Mouse (Mus musculus): ENCODE data around the gene Mtmr12.

The Mtmr12 gene

DNA sequence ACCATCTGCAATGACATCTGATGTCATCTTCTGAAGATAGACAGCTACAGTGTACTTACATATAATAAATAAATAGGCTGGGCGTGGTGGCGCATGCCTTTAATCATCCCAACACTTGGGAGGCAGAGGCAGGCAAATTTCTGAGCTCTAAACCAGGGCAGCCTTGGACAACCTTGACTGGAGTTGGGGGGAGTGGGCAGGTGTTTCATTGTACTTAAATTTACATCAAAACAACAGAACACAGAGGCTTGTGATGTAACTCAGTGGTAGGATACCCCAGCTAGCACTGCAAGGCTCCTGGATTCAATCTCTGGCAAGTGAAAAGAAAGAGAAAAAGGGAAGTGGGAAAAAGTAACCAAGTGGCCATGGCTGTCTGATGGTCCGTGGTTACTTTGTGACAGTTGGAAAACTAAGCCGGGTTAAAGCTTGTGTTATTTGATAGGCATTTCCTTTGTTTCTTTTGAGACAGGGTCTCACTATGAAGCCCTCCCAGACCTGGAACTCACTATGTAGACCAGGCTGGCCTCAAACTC, 70.3 kb downstream of the Mtmr12 start:
- DNase-seq (ENCODE audit: low spot score) = no peak

GRCm38 (mm10) chr15:12279816-12280215, 75.0 kb downstream of the Mtmr12 start:
- DNase-seq (ENCODE audit: low spot score) = no peak

DNA sequence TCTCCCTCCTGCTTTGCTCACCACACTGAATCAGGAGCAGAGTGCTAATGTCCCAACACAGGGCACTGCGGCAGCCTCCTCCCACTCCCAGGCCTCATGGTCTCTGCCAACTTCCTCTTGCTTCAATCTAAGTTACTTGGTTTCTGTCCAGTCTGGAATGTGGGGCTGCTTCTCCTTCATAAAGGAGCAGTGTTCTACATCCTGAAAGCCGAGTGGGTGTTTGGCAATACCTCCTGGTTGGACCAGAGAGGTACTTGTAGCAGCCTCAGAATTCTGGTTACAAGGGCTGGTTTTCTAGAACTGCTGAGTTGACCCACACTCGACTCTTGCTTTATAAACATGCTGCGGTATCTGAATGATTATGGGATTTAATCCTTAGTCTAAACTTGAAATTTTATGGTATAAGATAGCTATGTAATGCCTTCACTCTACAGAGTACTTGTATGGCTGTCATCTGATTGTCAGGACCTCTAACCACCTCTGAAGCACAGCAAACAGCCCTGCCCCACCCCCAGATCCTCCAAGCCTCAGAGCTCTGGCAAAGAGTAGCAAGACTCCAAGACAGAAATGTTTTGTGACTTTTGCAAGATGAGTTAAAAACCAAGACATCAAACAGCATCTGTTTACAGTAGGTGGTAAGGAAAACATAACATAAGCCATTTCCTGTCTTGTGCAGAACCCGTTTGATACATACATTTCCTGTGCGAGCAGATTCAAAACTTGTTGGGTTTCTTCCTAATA, 80.1 kb downstream of the Mtmr12 start:
- DNase-seq (ENCODE audit: low spot score) = no peak

DNA sequence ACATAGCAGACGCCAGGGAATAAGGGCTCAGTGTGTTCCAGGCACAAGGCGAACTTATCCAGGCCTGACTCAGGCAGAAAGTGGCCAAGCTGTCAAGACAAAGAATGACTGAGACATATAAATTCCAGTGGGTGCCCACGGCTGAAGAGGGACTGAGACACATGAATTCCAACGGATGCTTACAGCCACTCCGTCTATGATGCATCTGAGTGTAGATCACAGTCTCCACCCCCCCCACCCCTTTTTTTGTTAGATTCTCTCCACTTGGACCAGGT, 80.6 kb downstream of the Mtmr12 start:
- DNase-seq (ENCODE audit: low spot score) = no peak

DNA sequence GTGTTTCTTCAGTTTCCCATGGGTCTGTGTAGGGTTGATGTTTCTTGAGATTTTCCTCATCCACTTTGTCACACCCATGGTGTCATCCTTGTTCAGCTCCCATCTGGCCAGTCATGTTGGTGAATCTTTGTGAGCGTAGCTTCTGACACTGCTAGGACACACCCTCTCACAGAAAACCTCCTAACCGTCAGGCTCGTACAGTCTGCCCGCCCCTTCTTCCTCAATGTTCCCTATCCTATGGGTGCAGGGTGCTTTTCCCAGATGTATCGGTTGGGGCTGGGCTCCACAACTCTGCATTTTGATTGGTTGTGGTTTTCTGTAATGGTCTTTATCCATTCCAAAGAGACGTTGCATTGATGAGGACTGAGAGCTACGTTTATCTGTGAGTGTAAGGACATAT, 85.5 kb downstream of the Mtmr12 start:
- no peak for DNase-seq (ENCODE audit: low spot score)

DNA sequence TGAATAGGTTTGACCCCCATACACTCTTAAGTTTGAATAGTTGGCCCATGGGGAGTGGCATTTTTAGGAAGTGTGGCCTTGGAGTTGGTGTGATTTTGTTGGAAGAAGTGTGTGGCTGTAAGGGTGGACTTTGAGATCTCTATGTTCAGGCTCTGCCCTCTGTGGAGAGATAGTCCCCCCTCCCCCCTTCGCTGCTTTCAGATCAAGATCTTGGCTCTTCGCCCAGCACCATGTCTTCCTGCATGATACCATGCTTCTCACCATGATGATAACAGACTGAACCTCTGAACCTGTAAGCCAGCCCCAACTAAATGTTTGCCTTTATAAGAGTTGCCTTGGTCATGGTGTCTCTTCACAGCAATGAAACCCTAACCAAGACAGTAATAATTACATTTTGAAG, 86.9 kb downstream of the Mtmr12 start:
- DNase-seq (ENCODE audit: low spot score) = no peak

GRCm38 (mm10) chr15:12296228-12296627, 91.4 kb downstream of the Mtmr12 start:
- no peak for DNase-seq (ENCODE audit: low spot score)

- no peak for DNase-seq (ENCODE audit: low spot score)
Measured at GRCm38 (mm10) chr15:12298231-12298737, 93.5 kb downstream of the Mtmr12 start.

GRCm38 (mm10) chr15:12301771-12302170, 96.9 kb downstream of the Mtmr12 start:
- DNase-seq (ENCODE audit: low spot score) = no peak

GRCm38 (mm10) chr15:12306188-12307071, 101.6 kb downstream of the Mtmr12 start:
- DNase-seq (ENCODE audit: low spot score) = no peak

- no peak for DNase-seq (ENCODE audit: low spot score)
Measured at GRCm38 (mm10) chr15:12307114-12307513, 102.3 kb downstream of the Mtmr12 start.

DNA sequence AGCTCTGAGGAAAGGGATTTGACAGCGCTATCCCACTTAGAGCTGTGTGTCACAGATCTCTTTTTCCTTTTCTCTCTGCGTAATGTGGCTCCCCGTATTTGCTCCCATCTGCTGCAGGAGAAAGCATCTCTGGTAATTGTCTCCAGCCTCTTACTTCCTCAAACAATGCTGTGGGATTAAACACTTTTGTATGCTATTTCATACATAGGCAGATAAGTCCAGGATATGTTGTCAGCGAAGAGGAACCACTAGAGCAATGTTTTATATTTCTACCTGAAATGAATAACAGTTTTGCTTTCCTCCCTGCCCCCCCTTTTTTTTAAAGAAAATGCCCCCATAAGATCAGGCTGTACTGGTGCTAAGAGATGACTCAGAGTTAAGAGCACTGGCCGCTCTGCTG, 103.7 kb downstream of the Mtmr12 start:
- no peak for DNase-seq (ENCODE audit: low spot score)

DNA sequence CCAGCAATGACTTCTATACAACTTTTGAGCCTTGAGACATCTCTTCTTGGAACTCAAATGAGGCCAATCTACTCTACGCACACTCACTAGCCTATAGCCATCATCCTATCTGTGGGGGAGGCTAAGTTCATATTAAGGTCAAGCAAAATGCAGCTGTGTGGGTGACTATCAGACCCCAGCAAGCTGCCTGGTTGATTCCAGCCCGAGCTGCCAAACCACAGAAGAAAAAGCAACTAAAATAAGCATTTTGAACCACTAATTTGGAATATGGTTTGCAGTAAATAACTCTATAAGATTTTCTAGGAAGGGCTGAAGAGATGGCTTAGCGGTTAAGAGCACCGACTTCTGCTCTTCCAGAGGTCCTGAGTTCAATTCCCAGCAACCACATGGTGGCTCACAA, 105.8 kb downstream of the Mtmr12 start:
- DNase-seq (ENCODE audit: low spot score) = no peak

GRCm38 (mm10) chr15:12311465-12311864, 106.6 kb downstream of the Mtmr12 start:
- DNase-seq (ENCODE audit: low spot score) = no peak

DNA sequence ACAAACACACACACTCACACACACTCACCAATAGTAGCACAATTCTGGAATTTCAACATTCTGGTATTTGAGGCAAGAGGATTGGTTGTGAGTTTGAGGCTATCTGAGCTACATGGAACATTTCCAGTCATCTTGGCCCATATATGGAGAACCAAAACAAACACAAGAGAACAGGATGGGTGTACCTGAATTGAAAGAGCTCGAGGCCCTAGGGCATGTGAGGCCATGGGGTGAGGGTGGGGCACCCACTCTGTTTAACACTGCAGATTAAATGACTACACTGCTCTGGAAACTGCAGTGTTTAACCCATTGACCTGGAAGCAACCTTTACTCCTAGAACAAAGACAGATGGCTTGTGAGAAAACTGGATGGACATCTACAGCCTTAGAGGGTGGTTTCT, 108.4 kb downstream of the Mtmr12 start:
- DNase-seq (ENCODE audit: low spot score) = no peak

DNA sequence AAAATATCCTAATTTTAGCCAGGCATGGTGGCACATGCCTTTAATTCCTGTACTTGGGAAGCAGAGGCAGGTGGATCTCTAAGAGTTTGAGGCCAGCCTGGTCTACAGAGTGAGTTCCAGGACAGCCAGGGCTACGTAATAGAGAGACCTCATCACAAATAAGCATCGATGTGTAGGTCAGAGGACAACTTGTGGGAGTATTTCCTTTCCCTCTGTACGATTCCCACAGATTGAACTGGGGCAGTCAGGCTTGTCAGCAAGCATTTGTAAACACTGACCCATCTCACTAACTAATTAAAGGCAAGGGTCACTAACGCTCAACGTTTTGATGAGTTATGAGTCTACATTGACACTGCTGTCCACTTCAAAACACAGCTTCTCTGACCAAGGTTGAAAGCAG, 109.8 kb downstream of the Mtmr12 start:
- no peak for DNase-seq (ENCODE audit: low spot score)

- no peak for DNase-seq (ENCODE audit: low spot score)
Measured at GRCm38 (mm10) chr15:12315996-12316395, 111.2 kb downstream of the Mtmr12 start.

DNA sequence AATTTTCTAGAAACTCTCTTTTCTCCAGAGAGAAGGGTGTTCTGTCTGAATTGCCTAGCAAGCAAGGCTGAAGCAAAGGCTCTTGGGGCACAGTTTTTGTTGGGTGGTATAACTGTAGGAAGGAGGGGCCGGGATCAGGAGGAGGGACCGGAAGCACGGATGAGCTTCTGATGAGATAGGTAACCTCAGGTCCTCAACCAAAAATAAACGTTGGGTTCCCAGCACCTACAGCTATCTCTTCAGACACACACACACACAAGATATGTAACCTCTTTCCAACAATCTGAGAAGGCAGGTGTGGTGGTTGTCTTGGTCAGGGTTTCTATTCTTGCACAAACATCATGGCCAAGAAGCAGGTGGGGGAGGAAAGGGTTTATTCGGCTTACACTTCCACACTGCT, 112.5 kb downstream of the Mtmr12 start:
- DNase-seq (ENCODE audit: low spot score) = no peak

DNA sequence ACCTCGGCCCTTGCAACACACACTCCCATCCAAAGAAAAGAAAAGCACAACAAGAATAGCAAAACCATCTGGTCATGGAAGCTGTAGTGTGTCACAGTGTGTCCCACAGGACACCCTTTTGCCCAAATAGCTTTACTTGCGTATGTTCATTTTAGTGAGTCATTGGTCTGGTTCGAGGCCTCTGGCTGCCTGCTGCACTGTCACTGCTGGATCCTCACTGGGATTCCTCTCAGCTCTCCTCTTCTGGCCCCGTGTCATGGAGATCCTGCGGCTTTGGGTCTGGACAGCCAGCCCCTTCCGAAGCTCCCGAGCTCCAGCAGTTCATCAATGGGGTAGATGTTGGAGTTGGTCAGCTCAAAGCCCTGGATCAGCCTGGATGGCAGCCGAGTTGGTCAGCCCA, 113.6 kb downstream of the Mtmr12 start:
- no peak for DNase-seq (ENCODE audit: low spot score)

DNA sequence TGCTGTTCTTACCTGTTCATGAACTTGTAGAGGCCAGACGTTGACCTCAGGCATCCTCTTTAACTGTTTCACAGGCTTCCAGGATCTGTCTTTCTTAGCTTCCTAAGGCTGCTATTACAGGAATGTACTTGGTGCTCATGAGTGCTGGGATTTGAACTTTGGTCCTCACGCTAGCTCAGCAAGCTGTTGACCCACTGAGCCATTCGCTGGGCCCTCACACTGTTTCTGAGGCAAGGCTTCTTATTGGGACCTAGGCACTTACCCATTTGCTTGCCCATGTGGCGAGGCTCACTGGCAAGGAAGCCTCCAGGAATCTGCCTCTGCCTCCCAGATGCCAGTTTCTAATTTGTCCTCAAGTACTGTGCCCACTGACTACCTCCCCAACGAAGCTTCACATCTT, 115.1 kb downstream of the Mtmr12 start:
- DNase-seq (ENCODE audit: low spot score) = no peak

DNA sequence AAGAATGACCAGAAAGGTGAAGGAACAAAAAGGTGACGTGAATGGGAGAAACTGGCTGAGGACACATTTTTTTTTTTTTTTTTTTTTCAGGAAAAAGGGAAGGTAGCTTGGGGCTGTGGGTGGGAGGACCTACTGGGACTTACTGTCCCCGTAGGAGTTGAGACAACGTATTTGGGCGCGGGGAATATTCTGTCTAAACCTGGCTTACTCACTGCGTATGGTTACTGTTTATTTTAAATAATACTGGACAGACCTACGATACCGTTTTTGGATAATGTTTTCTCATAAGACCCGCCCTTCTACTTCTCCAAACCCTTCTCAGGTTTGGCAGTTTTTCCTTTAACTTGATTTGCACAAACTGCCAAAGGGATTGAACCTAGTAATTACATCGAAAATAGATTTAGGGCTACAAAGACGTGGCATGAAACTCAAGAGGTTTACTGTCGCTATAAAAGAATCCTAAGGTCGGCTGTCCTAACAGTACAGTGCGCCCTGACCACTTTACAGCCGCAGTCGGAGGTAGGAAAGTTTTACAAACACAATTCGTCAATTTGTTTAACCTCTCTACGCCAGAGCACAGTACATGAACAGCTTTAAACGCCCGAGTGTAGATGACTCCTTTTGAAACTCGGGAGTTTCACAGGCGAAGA, 115.7 kb downstream of the Mtmr12 start:
- no peak for DNase-seq (ENCODE audit: low spot score)

GRCm38 (mm10) chr15:12321091-12321787, 116.4 kb downstream of the Mtmr12 start, which contains the start of gene Golph3:
TSS of gene Golph3 (plus strand) at chr15:12321450.
- peak; percentile 99 for DNase-seq (ENCODE audit: low spot score)

Data from testis, postnatal 10 days (tissue).